Mouse (Mus musculus): ENCODE data around the gene Nudt9. TPM values are rescaled to one million over a fixed set of nuclear protein-coding genes. Genes with fewer than 3 reads are reported as not detected.

Nudt9 gene
- polyA plus RNA-seq, 1 experiment: 32.3 TPM

DNA sequence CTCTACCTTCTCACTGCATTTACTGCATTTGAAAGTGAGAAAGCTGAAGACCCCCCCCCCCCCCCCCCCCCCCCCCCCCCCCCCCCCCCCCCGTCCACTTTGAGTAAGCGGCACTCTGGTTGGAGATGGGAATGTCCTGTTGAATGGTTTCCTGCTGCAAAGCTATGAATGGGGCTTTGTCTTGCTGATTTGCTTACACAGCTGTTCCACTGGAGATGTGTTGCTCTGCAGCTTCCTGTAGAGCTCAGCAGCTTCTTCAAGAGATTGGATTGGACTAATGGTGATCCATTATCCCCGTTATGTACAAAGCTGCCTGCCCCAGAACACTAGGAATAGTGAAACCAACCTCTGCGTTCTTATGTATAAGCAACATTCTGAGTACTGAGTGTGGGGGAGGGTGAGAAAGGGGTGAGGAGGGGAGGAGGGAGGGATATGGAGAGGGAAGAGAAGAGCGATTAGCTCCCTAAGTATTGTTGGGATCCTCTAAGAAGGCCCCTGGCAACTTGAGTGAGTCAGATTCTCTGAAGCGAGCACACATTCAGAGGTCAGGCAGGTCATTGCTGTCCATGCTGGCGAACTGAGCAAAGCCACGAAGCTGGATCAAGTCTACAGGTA, 26.3 kb downstream of the Nudt9 start:
- WGBS: 30% methylated on average over 6 of the region's 8 CpGs
- no peak for DNase-seq (ENCODE audit: low read depth, low spot score)

DNA sequence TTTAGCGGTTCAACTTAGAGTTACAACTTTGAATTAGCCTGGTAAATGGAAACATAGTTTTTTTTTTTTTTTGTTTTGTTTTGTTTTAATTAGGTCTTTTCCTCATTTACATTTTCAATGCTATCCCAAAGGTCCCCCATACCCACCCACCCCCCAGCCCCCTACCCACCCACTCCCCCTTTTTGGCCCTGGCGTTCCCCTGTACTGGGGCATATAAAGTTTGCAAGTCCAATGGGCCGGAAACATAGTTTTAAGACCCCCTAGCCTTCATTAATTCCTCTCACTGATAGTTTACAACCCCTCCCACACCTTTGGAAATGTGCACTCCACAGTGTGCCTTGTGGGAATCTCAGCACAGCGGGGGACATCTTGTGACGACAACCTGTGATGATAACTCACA, 27.5 kb downstream of the Nudt9 start:
- 96% methylated on average over 5 of the region's 5 CpGs for WGBS
- no peak for DNase-seq (ENCODE audit: low read depth, low spot score)

DNA sequence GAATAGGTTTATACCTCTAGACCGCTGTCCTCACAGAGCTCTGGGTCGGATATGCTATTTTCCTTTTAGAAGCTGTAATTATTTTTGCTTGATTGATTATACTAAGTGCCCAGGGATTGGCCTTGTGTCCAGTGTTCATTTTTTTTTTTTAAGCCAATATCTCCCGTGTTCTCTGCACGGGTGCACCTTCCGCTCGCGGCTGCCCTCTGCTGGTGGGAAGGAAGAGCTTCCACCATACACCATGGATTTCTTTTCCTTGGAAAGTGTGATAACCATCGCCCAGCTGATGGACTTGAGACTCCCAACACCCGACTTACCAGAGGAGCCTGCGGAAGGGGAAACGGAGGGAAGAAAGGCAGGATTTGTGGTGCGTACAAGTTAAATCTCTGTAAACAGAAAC, 28.3 kb downstream of the Nudt9 start:
- DNase-seq (ENCODE audit: low read depth, low spot score): peak; percentile 54
- WGBS: 21% methylated on average over 12 of the region's 12 CpGs

- WGBS: 35% methylated on average over 10 of the region's 10 CpGs
- DNase-seq (ENCODE audit: low read depth, low spot score): no peak
These were observed 30.3 kb downstream of the Nudt9 start for GRCm38 (mm10) chr5:104076361-104076760.

- 75% methylated on average over 7 of the region's 7 CpGs for WGBS
- DNase-seq (ENCODE audit: low read depth, low spot score): no peak
These were observed 31.4 kb downstream of the Nudt9 start, which contains the start of gene Gm17660 for GRCm38 (mm10) chr5:104077508-104077907. Gm17660 (minus strand) TSS chr5:104077608.

DNA sequence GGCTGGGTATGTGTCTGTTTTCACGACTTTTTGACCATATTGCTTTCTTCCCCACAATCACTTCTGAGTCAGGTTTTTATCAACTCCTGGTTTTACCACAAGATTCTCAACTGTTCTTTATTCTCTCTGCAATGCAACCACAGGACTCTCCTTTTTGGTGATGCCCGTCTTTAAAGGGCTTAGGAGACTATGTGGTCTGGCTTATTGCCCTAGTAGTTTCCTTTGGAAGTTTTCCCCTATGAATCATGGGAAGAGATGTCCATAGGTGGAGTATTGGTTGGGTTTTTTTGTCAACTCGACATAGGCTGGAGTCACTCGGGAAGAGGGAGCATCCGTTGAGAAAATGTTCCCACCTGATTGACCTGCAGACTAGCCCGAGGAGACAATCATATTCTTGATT, 34.6 kb downstream of the Nudt9 start:
- WGBS: 76% methylated on average over 6 of the region's 6 CpGs
- no peak for DNase-seq (ENCODE audit: low read depth, low spot score)

DNA sequence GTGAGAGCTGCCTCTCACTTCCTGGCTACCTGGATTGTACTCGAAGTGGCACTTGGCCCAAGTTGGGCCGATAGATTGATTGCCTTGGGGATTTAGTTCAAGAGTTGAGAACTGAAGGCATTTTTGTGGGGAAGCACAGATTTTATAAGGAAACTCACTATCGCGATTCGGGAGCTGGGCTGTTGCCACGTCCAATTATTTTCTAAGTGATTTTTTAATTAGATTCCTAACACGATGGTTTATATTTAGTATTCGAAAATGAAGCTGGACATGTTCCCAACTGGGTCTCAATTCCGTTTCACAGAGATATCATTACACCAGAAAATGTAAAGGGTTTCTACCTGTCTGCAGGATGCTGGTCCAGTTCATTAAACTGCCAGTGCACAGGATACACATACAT, 39.3 kb downstream of the Nudt9 start:
- no peak for DNase-seq (ENCODE audit: low read depth, low spot score)
- WGBS: 88% methylated on average over 9 of the region's 9 CpGs

GRCm38 (mm10) chr5:104089751-104090150, 43.6 kb downstream of the Nudt9 start:
- WGBS: 62% methylated on average over 2 of the region's 2 CpGs
- DNase-seq (ENCODE audit: low read depth, low spot score): no peak

GRCm38 (mm10) chr5:104095416-104096077, 49.4 kb downstream of the Nudt9 start:
- no peak for DNase-seq (ENCODE audit: low read depth, low spot score)
- WGBS: 63% methylated on average over 11 of the region's 11 CpGs

DNA sequence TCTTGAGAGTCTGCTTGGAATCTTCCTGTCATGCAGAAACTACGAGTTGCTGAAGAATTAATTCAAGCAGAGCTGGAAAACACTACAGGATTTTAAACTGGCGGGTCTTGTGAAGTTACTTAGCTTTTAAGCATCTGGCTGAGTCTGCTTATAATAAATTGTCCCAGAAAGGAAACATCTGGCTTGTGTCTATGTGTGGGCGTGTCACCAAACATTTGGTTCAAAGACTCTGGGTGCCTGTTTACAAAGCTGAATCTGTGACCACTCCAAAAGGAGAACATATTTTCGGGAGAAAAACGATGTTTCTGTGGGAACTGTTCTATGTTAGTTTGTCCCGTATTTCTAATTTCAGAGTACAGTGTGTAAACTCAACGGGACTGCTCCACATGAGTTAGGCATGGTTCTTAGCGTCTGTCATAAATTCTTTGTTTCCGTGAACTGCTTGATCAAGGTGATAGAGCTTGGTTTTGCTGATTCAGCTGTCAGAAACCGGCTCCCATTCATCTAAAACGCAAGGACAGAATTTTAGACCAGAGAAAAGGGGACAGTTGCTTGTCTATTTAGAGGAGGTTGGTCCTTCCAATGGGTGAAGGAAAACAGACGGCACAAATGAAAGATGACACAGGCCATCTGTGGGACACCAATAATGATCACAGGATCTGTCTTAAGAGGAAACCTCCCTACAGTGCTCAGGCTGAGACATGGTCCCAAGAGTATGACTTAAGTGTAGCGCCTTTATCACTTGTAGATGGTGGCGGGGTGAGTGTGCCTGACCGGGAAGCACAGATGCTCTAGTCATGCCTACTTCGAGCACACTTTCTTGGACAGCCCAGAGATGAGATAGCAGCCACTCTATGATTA, 50.2 kb downstream of the Nudt9 start:
- 43% methylated on average over 16 of the region's 16 CpGs for WGBS
- DNase-seq (ENCODE audit: low read depth, low spot score): no peak

DNA sequence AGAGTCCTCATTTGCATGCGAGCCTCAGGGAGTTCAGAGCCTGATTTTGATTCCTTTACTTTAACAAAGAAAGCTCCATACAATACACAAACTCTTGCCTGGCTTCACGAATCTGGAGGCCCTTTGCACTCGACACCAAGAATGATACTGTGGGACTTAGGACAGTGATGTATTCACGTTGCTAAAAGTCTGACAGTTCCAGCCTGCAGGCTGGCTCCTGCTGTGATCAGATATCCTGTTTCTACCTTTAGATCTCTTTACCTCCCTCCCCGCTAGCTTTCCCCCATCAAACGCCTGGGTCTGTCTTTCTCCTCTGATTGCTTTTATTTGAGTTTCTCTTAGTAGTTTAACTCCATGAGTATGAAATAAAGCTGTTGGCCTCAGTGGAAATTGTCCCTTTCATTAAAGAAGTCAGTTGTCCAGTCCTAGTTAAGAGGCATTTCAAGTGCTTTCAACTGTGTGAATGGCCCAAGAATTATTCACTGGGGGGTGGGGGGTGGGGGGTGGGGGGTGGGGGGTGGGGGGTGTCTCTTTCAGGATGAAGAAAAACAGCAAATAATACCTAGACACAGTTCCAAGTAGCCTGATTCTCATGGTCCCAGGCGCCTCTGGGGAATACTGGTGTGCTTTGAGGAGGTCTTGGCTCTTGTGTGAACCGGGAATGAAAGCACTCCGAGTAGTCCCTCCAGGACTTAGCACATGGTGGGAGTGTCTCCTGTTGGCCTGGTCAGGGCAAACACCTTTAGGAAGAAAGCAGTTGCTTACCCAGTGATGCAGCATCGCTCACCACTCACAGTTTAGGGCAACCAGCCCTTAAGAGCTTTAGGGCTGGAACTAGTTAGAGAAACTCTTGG, 55.8 kb downstream of the Nudt9 start:
- no peak for DNase-seq (ENCODE audit: low read depth, low spot score)
- whole genome bisulfite sequencing: 72% methylated on average over 10 of the region's 10 CpGs

- WGBS: 25% methylated on average over 4 of the region's 4 CpGs
- no peak for DNase-seq (ENCODE audit: low read depth, low spot score)
These were observed 57.1 kb downstream of the Nudt9 start for GRCm38 (mm10) chr5:104103171-104103570.

DNA sequence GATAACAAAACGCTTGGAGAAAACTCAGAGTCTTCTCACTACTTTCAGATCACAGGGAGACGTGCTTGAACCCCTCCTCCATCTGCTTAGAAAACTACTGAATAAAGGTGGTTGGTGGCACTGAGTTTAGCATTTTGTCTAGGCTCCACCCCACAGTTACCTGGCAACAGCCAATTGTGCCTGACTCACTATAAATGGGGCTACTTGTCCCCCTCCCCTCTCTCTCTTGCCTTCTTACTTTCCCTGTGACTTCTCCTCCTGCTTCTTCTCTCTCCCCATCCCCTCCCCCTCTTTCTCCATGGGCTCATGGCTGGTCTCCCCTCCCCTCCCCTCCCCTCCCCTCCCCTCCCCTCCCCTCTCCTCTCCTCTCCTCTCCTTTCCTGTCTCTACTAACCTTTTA, 58.0 kb downstream of the Nudt9 start:
- DNase-seq (ENCODE audit: low read depth, low spot score): no peak
- 89% methylated on average over 2 of the region's 2 CpGs for WGBS

- no peak for DNase-seq (ENCODE audit: low read depth, low spot score)
- WGBS: 73% methylated on average over 11 of the region's 11 CpGs
These were observed 62.2 kb downstream of the Nudt9 start for GRCm38 (mm10) chr5:104108127-104108875.

- no peak for DNase-seq (ENCODE audit: low read depth, low spot score)
These were observed 62.8 kb downstream of the Nudt9 start for GRCm38 (mm10) chr5:104108879-104109369.

GRCm38 (mm10) chr5:104109516-104109915, 63.4 kb downstream of the Nudt9 start:
- DNase-seq (ENCODE audit: low read depth, low spot score): no peak
- WGBS: 60% methylated on average over 3 of the region's 3 CpGs

More at GRCm38 (mm10) chr5:104108879-104109369, 62.8 kb downstream of the Nudt9 start:
- 25% methylated on average over 18 of the region's 18 CpGs for WGBS

- no peak for DNase-seq (ENCODE audit: low read depth, low spot score)
- WGBS: 69% methylated on average over 9 of the region's 9 CpGs
These were observed 64.2 kb downstream of the Nudt9 start for GRCm38 (mm10) chr5:104110171-104110920.

- WGBS: 11% methylated on average over 9 of the region's 9 CpGs
- no peak for DNase-seq (ENCODE audit: low read depth, low spot score)
These were observed 65.9 kb downstream of the Nudt9 start for GRCm38 (mm10) chr5:104112016-104112415.
